7 mouse cellular contexts compared by ENCODE assay signal in genomic region chr6:88959834-88960233, GRCm38 (mm10). TPM values are rescaled to one million over a fixed set of nuclear protein-coding genes. Genes with fewer than 3 reads are reported as not detected.
DNase-seq lines count a peak whose midpoint lies in the region; ATAC-seq and TF ChIP-seq lines count a peak whose summit lies in the region.

No protein-coding gene starts in this region.

- intact Hi-C loops in heart, postnatal 14 days (cut with DNase I), result no loop called here
- intact Hi-C loops in left cerebral cortex, adult 2 months (cut with DNase I), result loop anchor here (2.0 kb wide), 1 partner anchor 21 kb away; no protein-coding TSS in a partner anchor

- no peak overlapping the region for H3K4me3 ChIP-seq in CH12.LX (replicated peaks in 1 of 3; ENCODE audit: low read depth in 2 of 3, low read length in 2 of 3, poor library complexity in 1 of 3)
- H3K4me3 ChIP-seq in left cerebral cortex, adult 2 months, result no peak overlapping the region
- no peak overlapping the region for H3K4me3 ChIP-seq in midbrain, embryonic 11.5 days (ENCODE audit: low read depth, low read length)

- H3K27me3 ChIP-seq in CH12.LX (replicated peaks), result no peaks in the 10 kb centered on the region
- H3K27me3 ChIP-seq in midbrain, embryonic 11.5 days (ENCODE audit: control insufficient read depth, insufficient read depth, low read length), result no peaks in the 10 kb centered on the region

- peaks cover 61 to 88% of the 10 kb centered on the region in 2 experiments for H3K4me1 ChIP-seq in CH12.LX (ENCODE audit: control insufficient read depth in 1 of 2, insufficient read depth in 2 of 2)
- H3K4me1 ChIP-seq in midbrain, embryonic 11.5 days (ENCODE audit: control insufficient read depth, insufficient read depth, low read length), result peaks cover 6% of the 10 kb centered on the region

- dilution Hi-C loops in CH12.LX (cut with MboI; ENCODE audit: extremely low pct_ligation_motif_present, extremely low pct_unique_long_range_greater_than_20kb, low sequenced_read_pairs), result no loop called here

- H3K79me2 ChIP-seq in CH12.LX (replicated peaks; ENCODE audit: control insufficient read depth, extremely low read depth, insufficient read depth, poor library complexity, severe bottlenecking), result no peaks in the 10 kb centered on the region

- WGBS in midbrain, embryonic 11.5 days, result 23% methylated on average over 7 of the region's 7 CpGs

- no peak for TF ChIP-seq EP300 in CH12.LX (IDR thresholded peaks at IDR 0.05; ENCODE audit: low read length)

- DNase-seq in CH12.LX (ENCODE audit: extremely low read depth), result peak; percentile 43
- DNase-seq in MN1 (ENCODE audit: low spot score), result peak; percentile 94
- peak; percentile 60 to 73 for DNase-seq in heart, postnatal 14 days
- peak; percentile 59 to 63 for DNase-seq in left cerebral cortex, adult 2 months (ENCODE audit: extremely low spot score in 1 of 2, low spot score in 2 of 2)
- peak; percentile 91 for DNase-seq in midbrain, embryonic 11.5 days (ENCODE audit: low spot score, missing footprints)
- DNase-seq in telencephalon, adult 2 months (ENCODE audit: low read depth, low spot score), result peak; percentile 67

- in situ Hi-C loops in CH12.LX (cut with MboI; ENCODE audit: low pct_ligation_motif_present, low pct_unique_long_range_greater_than_20kb, low sequenced_read_pairs), result no loop called here

- TF ChIP-seq RAD21 in CH12.LX (IDR thresholded peaks at IDR 0.05; ENCODE audit: low read depth, low read length), result peak; percentile 50

- H3K27ac ChIP-seq in CH12.LX (ENCODE audit: insufficient read depth, low read depth), result peak overlapping the region; percentile 15; the same call in 1 of the 2 replicates
- H3K27ac ChIP-seq in left cerebral cortex, adult 2 months, result no peak overlapping the region
- no peak overlapping the region for H3K27ac ChIP-seq in midbrain, embryonic 11.5 days (ENCODE audit: low read depth, low read length)

- no peaks in the 10 kb centered on the region for H3K9me3 ChIP-seq in CH12.LX (replicated peaks; ENCODE audit: low read length)
- H3K9me3 ChIP-seq in midbrain, embryonic 11.5 days (ENCODE audit: control insufficient read depth, low read length), result no peaks in the 10 kb centered on the region

- peak in 1 of 2 experiments; percentile 65; a peak in 2 of 4 replicates for TF ChIP-seq CTCF in CH12.LX (conservative IDR thresholded peaks at IDR 0.05 in 1 of 2, IDR thresholded peaks at IDR 0.05 in 1 of 2; ENCODE audit: low read depth in 2 of 2, low read length in 2 of 2)
- TF ChIP-seq CTCF in left cerebral cortex, adult 2 months (IDR thresholded peaks at IDR 0.05), result peak; percentile 47

- peak; percentile 55 for ATAC-seq in common myeloid progenitor, adult 5-6 weeks (replicated peaks; ENCODE audit: low read depth, poor library complexity, severe bottlenecking)
- ATAC-seq in midbrain, embryonic 11.5 days (ENCODE audit: low FRiP score), result peak; percentile 80

- no peak for TF ChIP-seq POLR2A in CH12.LX (IDR thresholded peaks at IDR 0.05; ENCODE audit: low read depth, low read length)

- no peak overlapping the region for H3K4me2 ChIP-seq in CH12.LX (ENCODE audit: insufficient read depth, low read depth, poor library complexity, severe bottlenecking)
- H3K4me2 ChIP-seq in midbrain, embryonic 11.5 days, result no peak overlapping the region

- no peak overlapping the region for H3K9ac ChIP-seq in CH12.LX (ENCODE audit: insufficient read depth, low read depth)
- H3K9ac ChIP-seq in midbrain, embryonic 11.5 days (ENCODE audit: low read length), result no peak overlapping the region

- H3K36me3 ChIP-seq in CH12.LX (replicated peaks in 1 of 2; ENCODE audit: control insufficient read depth in 1 of 2, insufficient read depth in 1 of 2, low read length in 1 of 2), result no peaks in the 10 kb centered on the region
- H3K36me3 ChIP-seq in midbrain, embryonic 11.5 days (ENCODE audit: control insufficient read depth, insufficient read depth, low read length), result no peaks in the 10 kb centered on the region

TF ChIP-seq in CH12.LX, 34 proteins besides CTCF, POLR2A, EP300 and RAD21:
- TF ChIP-seq SMC3 (IDR thresholded peaks at IDR 0.05; ENCODE audit: low read depth, low read length), result peak; percentile 59
- TF ChIP-seq USF2 (conservative IDR thresholded peaks at IDR 0.05; ENCODE audit: low read depth, low read length), result no peak

RNA-seq across cellular contexts. Expression of gene Tpra1, which starts 57.8 kb away (rescaled TPM):
- total RNA-seq in CH12.LX (2012; rRNA removed) (13.3 and 16.0 TPM in 2 replicates), CH12.LX (2014; rRNA removed) (9.3 and 12.2 TPM in 2 replicates)
- 13.5 and 15.6 TPM in 2 replicates for polyA plus RNA-seq in CH12.LX (2012; ENCODE audit: insufficient read length, low read depth)
- total RNA-seq in common myeloid progenitor, adult 5-6 weeks (2017), result 27.9 and 32.5 TPM in 2 replicates
- 10 to 100 TPM; 34.7 to 38.9 TPM for total RNA-seq in heart, postnatal 14 days (2021)
- total RNA-seq in left cerebral cortex, adult 2 months (2021), result 10 to 100 TPM; 50.8 to 53.6 TPM
- polyA plus RNA-seq in midbrain, embryonic 11.5 days (2014; fragmentation: Nextera tagmentation; extraction: Ambion mirVana), result 36.9 and 39.6 TPM in 2 replicates

Comparison
In these comparisons a context has a peak if more than half of its experiments do, and no peak if none do; other contexts are left out.
1. DNase-seq: peak in every context shown above with its lines; median percentile 94 in MN1; 91 in midbrain, embryonic 11.5 days; 67 in telencephalon, adult 2 months; 66 in heart, postnatal 14 days; 61 in left cerebral cortex, adult 2 months; 43 in CH12.LX.